Mouse (Mus musculus) spleen, postnatal 14 days (tissue): Measurements from ENCODE around the gene Trim10.

Experiments used
- DNase-seq, 2 experiments: peaks; one replicate each; pipeline ENCODE4 v3.0.0; 2021 to 2022; ENCODE audit warnings: low spot score in 2 of 2

Trim10 gene

DNA sequence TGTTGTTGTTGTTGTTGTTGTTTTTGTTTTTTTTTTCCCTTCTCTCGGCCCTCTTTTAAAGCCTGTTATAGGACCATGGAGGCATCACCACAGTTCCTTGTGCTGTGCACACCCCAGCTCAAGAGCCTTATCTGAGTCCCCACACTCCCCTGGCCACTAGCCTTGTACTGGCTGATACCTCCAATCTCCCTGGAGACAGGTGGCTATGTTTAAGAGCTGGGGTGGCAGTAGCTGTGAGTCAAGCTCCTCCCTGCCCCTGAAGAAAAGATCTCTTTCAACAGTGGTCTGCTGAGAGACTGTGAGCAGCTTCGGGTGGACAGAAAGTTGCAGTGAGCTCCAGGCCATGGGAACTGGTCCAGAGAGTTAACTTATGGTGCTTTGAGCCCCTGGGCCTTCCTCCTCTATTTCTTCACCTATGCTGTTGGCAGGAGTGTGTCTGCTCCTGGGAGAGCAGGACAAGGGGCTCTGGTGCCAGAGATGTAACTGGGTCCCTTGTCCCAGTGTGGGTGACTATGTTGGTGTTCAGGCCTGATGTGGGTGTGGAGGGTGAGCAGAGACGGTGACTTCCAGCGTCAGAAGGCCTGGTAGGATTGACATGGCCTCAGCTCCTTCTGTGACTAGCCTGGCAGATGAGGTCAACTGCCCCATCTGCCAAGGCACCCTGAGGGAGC is at the start of gene Trim10:
Trim10 (plus strand) TSS at position 291 of the 671 bp plus-strand sequence.
- peak; percentile 58 to 73 for DNase-seq

DNA sequence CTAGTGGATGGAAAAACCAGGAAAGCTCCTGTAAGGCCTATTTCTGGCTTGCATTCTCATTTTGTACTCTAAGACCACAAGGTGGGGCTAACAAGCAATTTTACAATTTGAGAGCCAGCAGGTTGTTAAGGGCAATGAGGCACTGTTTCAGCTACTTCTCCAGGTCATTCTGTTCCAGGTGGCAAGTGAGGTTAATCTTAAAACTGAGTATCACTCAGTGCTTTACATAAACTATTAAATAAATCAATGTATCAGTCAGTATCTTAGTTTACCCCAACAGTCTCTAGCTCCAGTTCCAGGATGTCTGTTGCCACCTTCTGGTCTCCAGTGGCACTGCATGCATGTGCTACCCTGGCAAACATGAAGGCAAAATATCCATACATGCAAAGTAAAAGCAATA is 45.4 kb upstream of the Trim10 start:
- peak; percentile 35 to 40 for DNase-seq

DNA sequence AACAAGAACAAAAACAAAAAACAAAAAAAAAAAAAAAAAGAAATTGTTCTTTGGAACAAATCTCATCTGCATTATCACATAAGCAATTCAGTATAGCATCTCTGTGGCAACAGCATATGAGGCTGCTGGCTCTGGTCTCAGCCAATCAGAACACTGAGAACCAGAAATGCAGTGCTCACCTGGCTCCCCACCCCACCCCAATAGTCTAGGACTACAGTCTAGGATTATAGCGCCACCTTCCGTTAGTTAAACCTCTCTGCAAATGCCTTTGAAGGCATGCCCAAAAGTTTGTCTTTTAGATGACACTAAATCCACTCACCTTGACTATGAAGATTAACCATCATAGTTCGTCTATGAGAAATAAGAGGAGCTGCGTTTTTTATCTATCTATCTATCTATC is 43.8 kb upstream of the Trim10 start:
- DNase-seq, result no peak

DNA sequence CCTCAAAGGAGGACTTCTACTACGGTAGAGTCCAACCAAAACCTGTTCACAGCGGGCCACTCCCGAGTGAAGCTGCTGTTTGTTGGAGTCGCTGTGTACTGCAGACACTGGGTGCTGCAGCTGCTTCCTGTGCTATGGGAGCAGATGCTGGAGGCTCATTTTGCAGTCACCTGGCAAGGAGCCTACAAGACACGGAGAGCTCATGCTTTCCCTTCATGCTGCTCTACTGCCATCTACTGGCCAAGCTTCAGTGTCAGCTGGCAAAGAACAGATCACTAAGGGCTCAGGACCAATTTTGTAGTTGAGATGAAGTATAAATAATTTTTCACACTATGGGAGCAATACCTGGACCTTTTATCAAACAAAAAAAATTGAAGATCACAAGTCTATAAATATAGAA is 43.4 kb upstream of the Trim10 start:
- peak; percentile 48 to 75 for DNase-seq

DNA sequence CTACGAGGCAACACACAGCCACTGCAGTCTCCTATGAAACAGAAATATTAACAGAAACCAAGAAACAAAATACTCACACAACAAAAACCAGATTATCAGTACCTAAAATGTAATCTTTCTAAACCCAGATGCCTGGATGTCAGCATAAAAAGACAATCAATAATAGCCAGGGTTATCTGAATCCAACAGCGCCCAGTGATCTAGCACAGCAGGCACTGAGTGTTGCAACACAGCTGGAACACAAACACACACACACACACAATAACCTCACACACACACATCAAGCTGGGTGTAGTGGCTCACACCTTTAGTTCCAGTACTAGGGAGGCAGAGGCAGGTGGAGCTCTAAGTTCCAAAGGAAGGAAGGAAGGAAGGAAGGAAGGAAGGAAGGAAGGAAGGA is 40.9 kb upstream of the Trim10 start:
- DNase-seq, result no peak

DNA sequence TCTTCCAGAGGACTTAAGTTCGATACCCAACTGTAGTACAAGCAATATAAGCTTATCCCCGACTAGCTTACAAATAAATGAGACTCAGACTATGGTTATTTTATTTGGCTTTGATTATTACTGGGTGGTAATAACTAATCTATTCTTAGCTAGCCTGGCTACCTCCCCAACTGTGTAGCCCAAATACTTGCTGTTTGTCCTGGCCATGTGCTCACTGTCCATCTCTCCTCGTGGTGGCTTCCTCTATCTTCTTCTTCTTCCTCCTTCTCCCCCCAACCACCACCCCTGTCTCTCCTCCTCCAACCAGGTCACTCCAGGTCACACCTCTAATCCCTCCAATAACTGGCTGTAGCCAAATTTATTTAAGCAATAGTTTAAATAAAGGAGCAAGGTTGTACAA is 38.9 kb upstream of the Trim10 start:
- no peak for DNase-seq

DNA sequence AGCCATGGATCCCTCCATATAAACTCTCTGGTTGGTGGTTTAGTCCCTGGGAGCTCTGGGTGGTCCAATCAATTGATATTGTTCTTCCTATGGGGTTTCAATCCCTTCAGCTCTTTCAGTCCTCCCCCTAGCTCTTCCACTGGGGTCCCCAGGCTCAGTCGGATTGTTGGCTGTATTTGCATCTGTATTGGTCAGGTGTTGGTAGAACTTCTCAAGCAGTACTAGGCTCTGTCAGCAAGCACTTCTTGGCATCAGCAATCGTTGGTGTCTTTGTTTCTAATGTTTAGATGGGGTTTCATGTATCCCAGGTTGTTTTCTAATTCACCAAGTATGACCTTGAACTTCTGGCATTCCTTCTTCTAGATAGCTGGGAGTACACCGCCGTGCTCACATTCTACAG is 36.7 kb upstream of the Trim10 start:
- DNase-seq, result no peak

DNA sequence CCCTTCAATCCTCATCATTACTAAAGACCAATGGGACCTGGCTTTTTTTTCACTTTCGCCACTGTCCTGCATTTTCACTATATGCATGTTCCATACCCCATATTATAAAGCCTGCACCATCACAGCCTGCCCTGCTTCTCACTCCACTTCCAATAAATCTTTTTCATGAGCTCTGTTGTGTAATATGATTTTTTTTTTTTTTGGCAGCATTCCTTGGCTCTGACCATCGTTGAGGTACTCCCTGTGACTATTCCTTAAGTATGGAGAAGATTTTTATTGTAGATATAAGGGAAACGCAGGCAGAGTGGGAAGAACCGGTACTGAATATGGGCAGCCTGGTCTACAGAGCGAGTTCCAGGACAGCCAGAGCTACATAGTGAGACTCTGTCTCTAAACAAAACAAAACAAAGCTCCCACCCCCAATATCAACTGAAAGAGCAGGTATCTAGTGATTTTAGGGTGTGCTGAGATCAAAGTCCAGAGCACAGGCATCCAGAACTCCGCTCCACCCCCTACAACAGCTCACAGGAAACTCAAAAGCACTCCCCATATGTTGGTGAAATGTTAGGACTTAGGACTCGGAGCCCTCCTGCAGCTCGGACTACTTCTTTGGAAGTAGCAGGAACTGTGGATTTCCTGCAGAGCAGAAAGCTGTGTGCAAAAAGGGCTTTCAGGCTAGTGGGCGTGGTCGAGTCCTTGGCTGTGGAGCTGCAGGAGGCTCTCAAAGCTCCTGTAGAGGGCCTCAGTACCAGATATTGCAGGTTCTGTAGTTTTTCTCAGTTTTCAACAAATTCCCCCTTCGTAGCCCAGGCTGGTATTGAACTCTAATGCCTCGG is 33.6 kb upstream of the Trim10 start:
- peak in 1 of 2 experiments; percentile 50 for DNase-seq

DNA sequence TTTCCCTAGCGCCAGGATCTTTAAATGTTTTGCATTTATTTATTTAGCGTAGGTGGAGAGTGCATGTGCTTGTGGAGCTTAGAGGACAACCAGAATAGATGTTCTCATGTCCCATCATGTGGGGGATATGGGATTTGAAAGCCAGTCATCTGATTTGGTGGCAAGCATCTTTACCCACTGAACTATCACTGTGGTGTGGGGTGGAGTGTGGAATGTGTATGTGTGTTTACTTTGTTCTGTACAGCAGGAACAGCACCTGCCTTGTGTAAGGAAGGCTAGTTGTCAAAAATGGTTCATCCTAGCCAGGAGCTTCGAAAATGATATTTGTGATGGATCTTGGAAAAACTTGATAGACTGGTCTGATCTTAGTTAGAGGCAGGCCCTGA is 33.0 kb upstream of the Trim10 start:
- no peak for DNase-seq

DNA sequence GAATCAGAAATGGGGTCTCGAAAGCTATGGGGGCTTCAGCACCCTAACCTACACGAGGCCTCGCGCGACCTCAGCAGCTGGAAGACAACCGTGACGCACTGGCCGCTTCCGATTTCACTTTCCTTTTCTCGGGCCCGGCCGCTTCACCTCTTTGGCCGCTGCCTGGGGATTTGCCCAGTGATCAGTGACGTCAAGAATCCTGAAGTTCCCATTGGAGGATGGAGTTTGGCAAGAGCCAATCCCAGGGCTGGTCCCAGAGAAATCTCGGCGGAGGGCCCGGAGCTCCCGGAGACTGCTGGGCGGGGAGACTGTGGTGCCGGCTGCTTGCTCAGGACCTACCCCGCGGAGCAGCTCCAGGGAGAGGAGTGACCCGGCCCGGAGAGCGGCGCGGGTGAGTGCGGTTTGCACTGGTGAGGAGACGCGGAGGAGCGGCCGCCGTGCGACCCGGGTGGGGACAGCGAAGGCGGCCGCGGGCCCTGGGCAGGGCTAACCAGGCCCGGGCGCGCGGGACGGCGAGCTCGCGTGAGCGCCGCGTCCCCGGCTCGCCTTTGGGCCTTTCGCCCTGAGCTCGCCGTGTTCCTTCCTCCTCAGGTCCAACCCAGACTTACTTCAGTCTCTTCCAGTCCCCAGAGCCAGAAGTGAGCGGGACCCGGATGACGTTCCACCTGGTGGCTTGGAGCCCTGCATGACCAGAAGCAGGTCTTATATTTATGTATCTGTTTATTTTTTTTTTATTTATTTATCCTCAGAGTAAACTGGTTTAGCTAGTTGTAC is 32.3 kb upstream of the Trim10 start, which contains the start of gene Trim26:
Trim26 (plus strand) TSS at position 261 of the 774 bp plus-strand sequence.
- DNase-seq, result peak; percentile 93 to 97

DNA sequence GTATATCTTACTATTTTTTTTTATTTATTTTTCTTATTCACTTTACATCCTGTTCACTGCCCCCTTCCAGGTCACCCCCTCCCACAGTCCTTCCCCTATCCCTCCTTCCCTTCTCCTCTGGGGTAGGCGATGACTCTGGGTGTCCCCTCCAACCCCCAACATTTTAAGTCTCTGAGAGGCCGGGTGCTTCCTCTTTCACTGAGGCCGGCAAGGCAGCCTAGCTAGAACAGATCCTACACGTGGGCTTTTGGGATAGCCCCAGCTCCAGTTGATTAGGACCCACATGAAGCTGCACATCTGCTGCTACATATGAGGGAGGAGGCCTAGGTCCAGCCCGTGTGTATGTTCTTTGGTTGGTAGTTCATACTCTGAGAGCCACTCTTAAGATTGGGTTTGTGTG is 30.4 kb upstream of the Trim10 start:
- no peak for DNase-seq

DNA sequence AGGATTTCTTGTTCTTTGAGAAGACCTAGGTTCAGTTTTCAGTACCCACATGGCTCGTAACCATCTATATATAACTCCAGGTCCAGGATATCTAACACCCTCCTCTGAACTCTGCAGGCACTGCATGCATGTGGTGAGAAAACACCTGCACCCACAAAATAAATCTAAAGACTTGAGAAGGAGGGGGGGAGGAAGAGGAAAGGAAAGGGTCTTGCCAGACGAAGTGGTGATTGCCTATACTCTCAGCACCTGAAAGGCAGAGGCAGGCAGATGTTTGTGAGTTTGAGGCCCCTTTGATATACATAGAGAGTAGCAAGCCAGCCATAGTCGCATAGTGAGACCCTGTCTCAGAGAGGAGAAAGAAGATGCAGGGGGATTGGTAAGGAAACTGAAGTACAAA is 29.4 kb upstream of the Trim10 start:
- DNase-seq, result no peak

DNA sequence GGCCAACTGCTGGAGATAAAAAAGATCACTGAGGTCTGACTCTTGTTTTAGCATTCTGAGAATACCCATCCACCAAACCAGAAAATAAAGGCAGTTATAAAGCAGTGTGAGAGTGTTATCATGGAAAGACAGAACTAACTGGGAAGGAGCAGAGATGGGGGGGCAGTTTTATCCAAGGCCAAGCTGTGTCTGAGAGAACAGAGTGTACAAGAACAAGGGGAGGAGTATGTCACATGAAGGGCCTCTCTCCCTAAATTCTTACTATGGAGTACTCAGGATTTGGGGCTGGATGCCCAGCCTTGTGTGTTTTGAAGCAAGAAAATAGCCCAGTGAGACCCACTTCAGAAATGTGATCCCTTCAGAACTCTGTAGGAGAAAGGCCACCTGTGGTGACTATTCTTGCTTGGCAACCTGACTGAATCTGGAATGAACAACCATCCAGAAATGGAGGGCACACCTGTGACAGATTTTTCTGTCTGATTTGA is 28.4 kb upstream of the Trim10 start:
- DNase-seq, result no peak

DNA sequence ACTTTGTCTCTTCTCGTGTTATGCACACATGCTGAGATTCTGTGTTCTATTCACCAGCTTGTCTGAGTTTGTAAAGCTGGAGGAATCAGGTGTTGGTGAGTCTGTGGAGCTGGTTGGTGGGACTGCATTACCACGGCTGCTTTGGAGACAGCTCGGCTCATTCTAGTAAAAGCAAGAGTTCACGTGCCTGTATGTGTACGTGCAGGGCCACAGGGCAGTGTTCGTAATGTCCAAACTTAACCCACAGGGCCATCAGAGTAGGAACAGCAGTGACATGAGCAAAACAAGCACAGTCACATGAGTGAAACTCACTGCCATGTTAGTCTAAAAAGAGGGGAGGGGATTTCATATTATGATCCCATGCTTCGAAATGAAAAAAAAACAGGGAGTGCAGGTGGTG is 25.7 kb upstream of the Trim10 start:
- no peak for DNase-seq

DNA sequence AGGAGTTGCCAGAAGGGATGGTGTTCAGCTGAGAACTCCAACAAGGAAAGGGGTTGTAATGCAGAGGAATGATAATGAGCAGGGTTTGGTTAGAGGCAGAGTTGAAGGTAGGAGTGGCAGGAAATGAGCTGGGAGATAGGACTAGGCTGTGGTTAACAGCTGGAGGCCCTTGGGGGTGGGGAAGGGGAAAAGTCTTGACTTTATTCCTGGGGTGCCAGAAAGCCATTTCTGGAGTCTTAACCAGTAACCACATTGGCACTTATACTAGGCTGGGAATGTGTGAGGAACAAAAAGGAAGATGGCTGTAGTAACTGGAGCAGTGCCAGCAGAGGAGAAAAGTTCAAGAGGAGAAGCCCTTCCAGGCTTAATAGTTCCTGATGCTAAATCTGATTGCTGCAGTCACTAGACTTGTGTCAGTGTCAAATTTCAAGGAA is 25.1 kb upstream of the Trim10 start:
- no peak for DNase-seq

DNA sequence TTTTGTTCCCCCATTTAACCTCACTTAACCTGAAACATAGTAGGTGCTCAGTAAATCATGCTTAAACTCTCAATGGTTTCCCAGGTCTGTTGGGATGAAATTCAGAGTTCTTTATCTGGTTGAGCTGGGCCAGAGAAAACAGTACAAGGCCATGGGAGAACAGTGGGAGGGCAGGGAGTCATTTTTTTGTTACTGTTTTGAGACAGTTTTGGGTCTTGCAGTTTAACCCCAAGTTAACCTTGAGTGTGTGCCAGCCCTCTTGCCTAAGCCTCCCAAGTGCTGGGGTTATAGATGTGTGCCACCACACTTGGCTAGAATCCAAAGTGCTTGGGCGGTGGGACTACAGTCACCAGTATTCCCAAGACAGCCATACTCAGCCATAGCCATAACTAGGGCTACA is 24.6 kb upstream of the Trim10 start:
- DNase-seq, result no peak

DNA sequence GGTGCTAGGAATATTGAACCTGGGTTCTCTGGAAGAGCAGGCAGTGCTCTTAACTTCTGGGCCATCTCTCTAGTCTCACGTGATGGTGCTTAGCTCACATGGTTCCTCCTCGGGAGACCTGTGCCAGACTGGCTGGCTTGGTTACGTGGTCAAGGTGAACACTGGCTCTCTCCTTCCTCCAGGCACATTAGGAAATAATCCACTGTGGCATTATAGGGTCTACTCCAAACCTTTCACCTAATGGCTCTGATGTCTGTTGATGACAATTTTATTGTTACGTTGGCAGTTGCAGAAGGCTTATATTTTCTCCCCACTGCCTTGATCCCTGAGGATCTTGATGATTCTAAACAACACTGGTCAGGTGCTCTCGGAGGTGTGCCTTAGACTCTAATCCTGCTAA is 20.5 kb upstream of the Trim10 start:
- DNase-seq, result no peak

DNA sequence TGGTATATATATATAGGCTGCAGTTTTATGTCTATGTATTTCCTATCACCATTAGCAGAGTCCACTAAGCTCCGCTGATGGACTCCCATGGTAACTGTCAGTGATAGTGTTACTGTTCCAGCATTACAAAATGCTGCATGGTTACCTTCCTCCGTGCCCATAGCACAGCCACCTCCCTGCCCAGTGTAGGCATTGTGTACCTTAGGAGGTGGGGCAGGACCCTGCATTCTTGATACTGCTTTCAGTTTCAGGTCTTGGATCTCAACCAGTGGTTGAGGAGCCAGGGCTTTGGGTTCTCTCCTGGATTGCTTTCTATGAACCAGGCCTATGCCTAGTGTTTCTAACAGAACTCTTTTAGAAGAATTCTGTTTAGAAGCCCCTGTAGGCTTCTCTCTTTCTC is 19.4 kb upstream of the Trim10 start:
- DNase-seq, result no peak

DNA sequence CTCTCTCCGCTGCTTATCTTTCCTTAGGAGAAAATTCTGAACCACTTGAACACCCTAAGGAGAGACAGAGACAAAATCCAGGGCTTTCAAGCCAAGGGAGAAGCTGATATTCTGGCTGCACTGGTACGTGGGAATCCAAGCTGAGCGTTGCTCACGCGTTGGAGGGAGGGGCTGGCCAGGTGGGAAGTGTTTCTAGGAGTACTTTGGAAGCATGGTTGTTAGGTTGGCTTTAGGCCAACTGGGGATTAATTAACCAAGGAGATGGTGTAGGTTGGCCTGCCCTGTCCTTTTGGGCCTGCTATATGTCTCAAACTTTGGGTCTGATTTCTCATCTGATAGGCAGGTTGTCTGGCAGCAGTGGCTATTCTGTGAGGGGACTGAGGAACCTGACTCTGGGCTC is 18.2 kb upstream of the Trim10 start:
- no peak for DNase-seq

DNA sequence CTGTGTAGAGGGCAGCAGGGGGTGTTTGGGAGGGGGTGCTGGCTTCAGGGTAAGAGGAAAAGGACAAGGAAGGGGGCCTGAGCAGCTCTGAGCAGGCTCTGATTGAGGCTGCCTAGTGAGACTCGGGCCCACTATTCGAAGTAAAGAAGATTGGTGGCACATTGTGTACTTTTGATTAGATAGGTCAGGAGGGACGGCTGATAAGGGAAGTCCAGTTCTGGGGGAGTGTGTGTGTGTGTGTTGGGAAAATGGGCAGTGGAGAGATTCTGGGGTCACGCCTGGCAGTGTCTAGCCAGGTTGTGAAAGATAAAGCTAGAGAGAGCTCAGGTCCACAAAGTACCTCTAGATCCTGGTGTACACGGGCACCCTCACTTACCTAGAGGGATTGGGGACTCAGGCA is 17.7 kb upstream of the Trim10 start:
- no peak for DNase-seq

DNA sequence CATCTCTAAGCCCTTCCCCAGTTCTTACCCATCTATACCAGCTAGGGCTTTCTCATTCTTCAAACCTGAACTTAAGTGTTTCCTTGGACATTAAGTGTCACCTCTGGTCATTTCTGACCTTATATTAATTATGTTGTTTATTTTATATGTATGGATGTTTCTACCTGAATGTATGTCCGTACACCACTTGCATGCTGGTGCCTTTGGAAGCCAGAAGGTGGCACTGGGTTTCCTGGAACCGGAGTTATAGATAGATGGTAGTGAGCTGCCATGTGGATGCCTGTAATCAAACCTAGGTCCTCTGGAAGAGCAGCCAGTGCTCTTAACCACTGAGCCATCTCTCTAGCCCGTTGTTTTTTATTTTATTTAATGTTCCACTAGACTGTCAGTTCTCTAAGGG is 13.9 kb upstream of the Trim10 start:
- no peak for DNase-seq

DNA sequence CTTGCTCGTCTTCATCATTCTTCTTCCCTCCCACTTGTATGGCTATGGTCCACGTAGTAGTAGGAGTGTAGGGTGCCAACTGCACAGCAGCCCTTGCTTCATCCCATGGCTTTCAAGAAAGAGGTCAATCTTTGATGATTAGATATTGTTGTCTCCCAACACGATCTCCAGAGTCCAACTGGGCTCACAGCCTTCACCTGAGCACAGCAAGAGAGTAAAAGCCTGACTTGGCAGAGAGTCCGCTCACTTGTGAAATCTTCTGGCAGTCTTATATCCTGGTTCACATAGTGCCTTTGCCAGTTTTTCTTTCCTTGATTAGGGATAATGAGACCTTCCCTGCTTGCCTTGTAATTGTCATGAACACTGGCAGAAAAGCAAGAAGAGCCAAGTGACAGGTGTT is 13.1 kb upstream of the Trim10 start:
- no peak for DNase-seq
